In the genomic region with DNA sequence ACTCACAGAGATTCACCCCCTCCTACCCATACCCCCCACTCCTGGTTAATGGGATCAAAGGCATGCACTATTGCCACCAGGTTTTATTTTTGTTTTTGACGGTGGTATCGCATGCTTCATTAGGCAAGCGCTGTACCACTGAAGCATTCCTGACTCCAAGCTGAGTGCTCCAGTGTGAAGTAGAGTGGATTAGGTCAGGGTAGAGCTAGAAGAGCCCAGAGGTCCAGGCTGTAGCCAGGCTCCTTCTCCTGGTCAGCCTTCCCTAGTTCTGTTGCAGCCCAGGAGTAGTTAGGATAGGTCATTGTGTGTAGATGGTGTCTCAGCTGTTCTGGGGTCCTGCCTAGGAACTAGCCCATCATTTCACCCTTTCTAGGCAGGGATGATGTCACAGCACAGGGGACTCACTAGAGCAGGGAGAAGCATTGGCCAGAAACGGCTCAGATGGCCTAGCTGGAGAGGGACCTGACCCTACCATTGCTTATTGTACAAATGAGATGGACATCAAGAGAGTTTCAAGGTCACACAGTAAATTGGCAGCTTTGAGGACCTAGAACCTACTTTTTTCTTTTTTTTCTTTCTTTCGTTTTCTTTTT, we compare ENCODE assay signal across 14 mouse cellular contexts. TPM values are rescaled to one million over a fixed set of nuclear protein-coding genes. Genes with fewer than 3 reads are reported as not detected.
DNase-seq lines count a peak whose midpoint lies in the region; ATAC-seq and TF ChIP-seq lines count a peak whose summit lies in the region.
"Had no signal": no experiment of that assay in that cellular context is flagged by ENCODE, and none has a peak within 500 bp of the region (broad histone marks: within the 10 kb centered on the region; RNA-seq: fewer than 3 reads in every experiment).

No protein-coding gene starts in this region.

- ATAC-seq in heart, postnatal 0 days (ENCODE audit: insufficient read depth, low read depth) = no peak
- ATAC-seq in heart, embryonic 12.5 days (ENCODE audit: insufficient number of reproducible peaks, low FRiP score) = no peak
- no peak for ATAC-seq in megakaryocyte, adult 5-6 weeks (ENCODE audit: poor library complexity, severe bottlenecking)

- no peak overlapping the region for H3K4me2 ChIP-seq in heart, postnatal 0 days (ENCODE audit: low read depth, low read length)
- no peak overlapping the region for H3K4me2 ChIP-seq in heart, embryonic 12.5 days
- H3K4me2 ChIP-seq: hindbrain, embryonic 14.5 days; liver, embryonic 15.5 days; neural tube, embryonic 12.5 days had no signal

- H3K27me3 ChIP-seq in heart, postnatal 0 days (ENCODE audit: control insufficient read depth, insufficient read depth, low read length) = no peaks in the 10 kb centered on the region
- no peaks in the 10 kb centered on the region for H3K27me3 ChIP-seq in heart, embryonic 12.5 days (replicated peaks)
- H3K27me3 ChIP-seq in megakaryocyte, embryonic 14.5 days (replicated peaks) = no peaks in the 10 kb centered on the region
- H3K27me3 ChIP-seq: liver, embryonic 15.5 days; neural tube, embryonic 12.5 days had no signal

- peaks cover 20% of the 10 kb centered on the region for H3K4me1 ChIP-seq in heart, postnatal 0 days (ENCODE audit: control insufficient read depth, insufficient read depth)
- H3K4me1 ChIP-seq in heart, embryonic 12.5 days (replicated peaks) = peaks cover 18% of the 10 kb centered on the region
- peaks cover 42% of the 10 kb centered on the region for H3K4me1 ChIP-seq in megakaryocyte, embryonic 14.5 days
- H3K4me1 ChIP-seq: neural tube, embryonic 12.5 days had no signal

- no peaks in the 10 kb centered on the region for H3K9me3 ChIP-seq in heart, postnatal 0 days (replicated peaks; ENCODE audit: control insufficient read depth, low read length)
- H3K9me3 ChIP-seq in heart, embryonic 12.5 days (replicated peaks) = no peaks in the 10 kb centered on the region
- no peaks in the 10 kb centered on the region for H3K9me3 ChIP-seq in megakaryocyte, embryonic 14.5 days
- H3K9me3 ChIP-seq: liver, embryonic 15.5 days; neural tube, embryonic 12.5 days had no signal

- TF ChIP-seq CTCF in heart, postnatal 0 days (IDR thresholded peaks at IDR 0.05; ENCODE audit: low read depth) = no peak

- no peak overlapping the region for H3K4me3 ChIP-seq in heart, postnatal 0 days (ENCODE audit: low read depth, low read length)
- no peak overlapping the region for H3K4me3 ChIP-seq in heart, embryonic 12.5 days
- peak overlapping the region; percentile 56 for H3K4me3 ChIP-seq in megakaryocyte, embryonic 14.5 days (replicated peaks)
- H3K4me3 ChIP-seq in macrophage (ENCODE audit: inconsistent target) = no peak overlapping the region
- H3K4me3 ChIP-seq: liver, embryonic 15.5 days; neural tube, embryonic 12.5 days had no signal

- TF ChIP-seq EP300 in heart, postnatal 0 days (IDR thresholded peaks at IDR 0.05; ENCODE audit: low read depth) = no peak

- peaks cover 32% of the 10 kb centered on the region for H3K79me2 ChIP-seq in macrophage (ENCODE audit: inconsistent target)

- peaks cover 26% of the 10 kb centered on the region for H3K36me3 ChIP-seq in heart, postnatal 0 days (replicated peaks; ENCODE audit: control insufficient read depth, insufficient read depth, low read length)
- H3K36me3 ChIP-seq in heart, embryonic 12.5 days = peaks cover 17% of the 10 kb centered on the region
- peaks cover 33% of the 10 kb centered on the region for H3K36me3 ChIP-seq in megakaryocyte, embryonic 14.5 days (replicated peaks; ENCODE audit: low read length)
- H3K36me3 ChIP-seq in macrophage (ENCODE audit: inconsistent target) = peaks cover 22% of the 10 kb centered on the region

- WGBS in heart, postnatal 0 days = 72% methylated on average over 5 of the region's 5 CpGs
- 70% methylated on average over 5 of the region's 5 CpGs for WGBS in heart, embryonic 12.5 days
- 85% methylated on average over 4 of the region's 5 CpGs for WGBS in macrophage (ENCODE audit: missing documents)

- DNase-seq in cerebellum, adult 9-10 months = peak; percentile 33
- DNase-seq in cerebellum, adult 8-10 months = no peak
- no peak for DNase-seq in heart, postnatal 0 days (ENCODE audit: low spot score)
- no peak for DNase-seq in thymus, postnatal 4 days
- DNase-seq: cerebellum, adult 11 months; lung, postnatal 10 days; thymus, postnatal 36 days had no signal

- no peak overlapping the region for H3K9ac ChIP-seq in heart, postnatal 0 days (replicated peaks; ENCODE audit: low read depth, low read length)
- H3K9ac ChIP-seq in heart, embryonic 12.5 days = no peak overlapping the region
- H3K9ac ChIP-seq: hindbrain, embryonic 14.5 days; liver, embryonic 15.5 days had no signal

- peak overlapping the region; percentile 65 for H3K27ac ChIP-seq in heart, postnatal 0 days (ENCODE audit: low read depth)
- H3K27ac ChIP-seq in heart, embryonic 12.5 days (ENCODE audit: poor library complexity, severe bottlenecking) = no peak overlapping the region
- H3K27ac ChIP-seq in macrophage = peak overlapping the region; percentile 79
- H3K27ac ChIP-seq: hindbrain, embryonic 14.5 days; neural tube, embryonic 12.5 days had no signal

RNA-seq across cellular contexts. Expression of a gene that starts 13.5 kb away (rescaled TPM):
- 19.2 and 75.8 TPM in 2 replicates for total RNA-seq in heart, postnatal 0 days (2014; rRNA removed; ENCODE audit: low replicate concordance)
- polyA plus RNA-seq in heart, postnatal 0 days (2015; fragmentation: Nextera tagmentation; extraction: Ambion mirVana) = 16.0 and 18.2 TPM in 2 replicates
- polyA plus RNA-seq in heart, embryonic 12.5 days (2016; fragmentation: Nextera tagmentation; extraction: Ambion mirVana) = 14.6 and 14.7 TPM in 2 replicates
- polyA plus RNA-seq in megakaryocyte, embryonic 14.5 days (2012; ENCODE audit: insufficient read depth, low replicate concordance) = 16.1 and 26.6 TPM in 2 replicates
- total RNA-seq in megakaryocyte, adult 5-6 weeks (2015) = 36.1 and 38.2 TPM in 2 replicates
- total RNA-seq in megakaryocyte, adult 5-6 weeks (2017) = 20.3 and 23.8 TPM in 2 replicates
- 10 to 100 TPM; 10.3 to 60.7 (median 36.8) TPM for total RNA-seq in macrophage (2018; cell fraction: chromatin; rRNA removed)
- total RNA-seq in macrophage (2018; cell fraction: cytosol; rRNA removed) = 10 to 100 TPM; 15.1 to 45.5 (median 25.7) TPM
- 10 to 100 TPM; 23.9 to 68.7 (median 39.2) TPM for total RNA-seq in macrophage (2018; cell fraction: nucleus; rRNA removed)
- 14.3 to 21.9 TPM (median 18.5 TPM) in 3 replicates for polyA plus RNA-seq in macrophage (2018)

RNA-seq across cellular contexts. Expression of a gene that starts 26.6 kb away (rescaled TPM):
- 26.9 and 31.0 TPM in 2 replicates for total RNA-seq in heart, postnatal 0 days (2014; rRNA removed; ENCODE audit: low replicate concordance)
- 60.7 and 65.3 TPM in 2 replicates for polyA plus RNA-seq in heart, postnatal 0 days (2015; fragmentation: Nextera tagmentation; extraction: Ambion mirVana)
- polyA plus RNA-seq in heart, embryonic 12.5 days (2016; fragmentation: Nextera tagmentation; extraction: Ambion mirVana) = 88.9 and 89.3 TPM in 2 replicates
- 4.8 and 12.6 TPM in 2 replicates for polyA plus RNA-seq in megakaryocyte, embryonic 14.5 days (2012; ENCODE audit: insufficient read depth, low replicate concordance)
- total RNA-seq in megakaryocyte, adult 5-6 weeks (2015) = 65.3 and 85.6 TPM in 2 replicates
- 30.1 and 34.0 TPM in 2 replicates for total RNA-seq in megakaryocyte, adult 5-6 weeks (2017)
- 10 to 100 TPM in 13 of 26 experiments, 1 to 10 TPM in 13; 5.7 to 60.5 (median 10.2) TPM for total RNA-seq in macrophage (2018; cell fraction: chromatin; rRNA removed)
- 10 to 100 TPM; 18.9 to 30.8 (median 26.2) TPM for total RNA-seq in macrophage (2018; cell fraction: cytosol; rRNA removed)
- total RNA-seq in macrophage (2018; cell fraction: nucleus; rRNA removed) = 10 to 100 TPM in 23 of 26 experiments, 1 to 10 TPM in 3; 5.7 to 27.1 (median 16.4) TPM
- polyA plus RNA-seq in macrophage (2018) = 24.7 to 37.1 TPM (median 25.5 TPM) in 3 replicates

RNA-seq across cellular contexts. Expression of a gene that starts 27.0 kb away (rescaled TPM):
- total RNA-seq in heart, postnatal 0 days (2014; rRNA removed; ENCODE audit: low replicate concordance) = 2,020 and 2,039 TPM in 2 replicates
- 1,019 and 1,040 TPM in 2 replicates for polyA plus RNA-seq in heart, postnatal 0 days (2015; fragmentation: Nextera tagmentation; extraction: Ambion mirVana)
- polyA plus RNA-seq in heart, embryonic 12.5 days (2016; fragmentation: Nextera tagmentation; extraction: Ambion mirVana) = 497 and 519 TPM in 2 replicates
- polyA plus RNA-seq in megakaryocyte, embryonic 14.5 days (2012; ENCODE audit: insufficient read depth, low replicate concordance) = 36.5 and 110 TPM in 2 replicates
- total RNA-seq in megakaryocyte, adult 5-6 weeks (2015) = 47.0 and 58.7 TPM in 2 replicates
- total RNA-seq in megakaryocyte, adult 5-6 weeks (2017) = 82.3 and 89.4 TPM in 2 replicates
- 100 to 1,000 TPM in 20 of 26 experiments, 10 to 100 TPM in 6; 65.0 to 201 (median 140) TPM for total RNA-seq in macrophage (2018; cell fraction: chromatin; rRNA removed)
- total RNA-seq in macrophage (2018; cell fraction: cytosol; rRNA removed) = 100 to 1,000 TPM in 20 of 26 experiments, 10 to 100 TPM in 6; 91.1 to 126 (median 109) TPM
- total RNA-seq in macrophage (2018; cell fraction: nucleus; rRNA removed) = 100 to 1,000 TPM in 14 of 26 experiments, 10 to 100 TPM in 12; 66.3 to 149 (median 105) TPM
- 94.9 to 124 TPM (median 116 TPM) in 3 replicates for polyA plus RNA-seq in macrophage (2018)

RNA-seq across cellular contexts. Expression of a gene that starts 42.9 kb away (rescaled TPM):
- 41.5 and 58.7 TPM in 2 replicates for total RNA-seq in heart, postnatal 0 days (2014; rRNA removed; ENCODE audit: low replicate concordance)
- polyA plus RNA-seq in heart, postnatal 0 days (2015; fragmentation: Nextera tagmentation; extraction: Ambion mirVana) = 27.8 and 30.3 TPM in 2 replicates
- polyA plus RNA-seq in heart, embryonic 12.5 days (2016; fragmentation: Nextera tagmentation; extraction: Ambion mirVana) = 26.0 and 27.8 TPM in 2 replicates
- polyA plus RNA-seq in megakaryocyte, embryonic 14.5 days (2012; ENCODE audit: insufficient read depth, low replicate concordance) = 6.1 and 10.8 TPM in 2 replicates
- 3.1 and 3.3 TPM in 2 replicates for total RNA-seq in megakaryocyte, adult 5-6 weeks (2015)
- 6.5 and 8.6 TPM in 2 replicates for total RNA-seq in megakaryocyte, adult 5-6 weeks (2017)
- 100 to 1,000 TPM in 17 of 26 experiments, 10 to 100 TPM in 9; 24.8 to 219 (median 121) TPM for total RNA-seq in macrophage (2018; cell fraction: chromatin; rRNA removed)
- total RNA-seq in macrophage (2018; cell fraction: cytosol; rRNA removed) = 10 to 100 TPM; 15.0 to 50.3 (median 28.9) TPM
- 100 to 1,000 TPM in 5 of 26 experiments, 10 to 100 TPM in 21; 19.1 to 142 (median 60.6) TPM for total RNA-seq in macrophage (2018; cell fraction: nucleus; rRNA removed)
- polyA plus RNA-seq in macrophage (2018) = 18.9 to 44.0 TPM (median 23.6 TPM) in 3 replicates
